Mouse (Mus musculus): ENCODE results near the gene Acot11. TPM values are rescaled to one million over a fixed set of nuclear protein-coding genes. Genes with fewer than 3 reads are reported as not detected.
"Not testable (repeated sequence)": the region's sequence is repeated elsewhere in the genome, so short reads cannot be mapped to it uniquely, and the experiment has no call there.

Acot11 gene
- total and polyA plus RNA-seq, 3 experiments = 16.4 to 48.6 (median 27.5) TPM

DNA sequence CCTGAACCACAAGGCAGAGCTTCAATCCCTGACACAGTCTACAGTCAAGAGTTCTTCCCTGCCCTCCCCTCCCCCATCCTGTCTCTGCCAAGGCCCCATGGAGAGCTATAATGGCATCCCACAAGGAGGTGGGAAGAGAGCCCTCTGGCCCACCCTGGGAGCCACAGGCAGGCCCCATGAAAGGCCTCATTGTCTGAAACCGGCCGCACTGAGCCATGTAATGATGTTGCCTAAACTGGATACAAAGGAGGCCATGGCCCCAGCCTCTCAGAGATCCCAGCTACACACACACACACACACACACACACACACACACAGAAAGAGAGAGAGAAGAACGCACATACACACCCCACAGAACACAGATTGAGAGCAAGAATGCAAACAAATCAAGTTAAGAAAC lies 24.8 kb downstream of the Acot11 start:
- peaks cover 8% of the 10 kb centered on the region for H3K4me1 ChIP-seq (ENCODE audit: control insufficient read depth, insufficient read depth, low read length)
- no peak for TF ChIP-seq POLR2A (IDR thresholded peaks at IDR 0.05; ENCODE audit: insufficient read depth, low read depth, low read length)
- TF ChIP-seq CTCF (IDR thresholded peaks at IDR 0.05) = no peak
- no peak for TF ChIP-seq EP300 (IDR thresholded peaks at IDR 0.05; ENCODE audit: insufficient read depth, low read depth, low read length)
- no peak overlapping the region for H3K9ac ChIP-seq (ENCODE audit: low read depth, low read length)
- no peaks in the 10 kb centered on the region for H3K27me3 ChIP-seq (ENCODE audit: control insufficient read depth, insufficient read depth, low read length)
- intact Hi-C loops (cut with DNase I) = no loop called here
- H3K27ac ChIP-seq = no peak overlapping the region
- H3K36me3 ChIP-seq (ENCODE audit: control insufficient read depth, insufficient read depth, low read length) = no peaks in the 10 kb centered on the region
- WGBS = 60% methylated on average over 3 of the region's 3 CpGs
- H3K4me3 ChIP-seq = no peak overlapping the region
- no peaks in the 10 kb centered on the region for H3K79me2 ChIP-seq (replicated peaks; ENCODE audit: control insufficient read depth, insufficient read depth, low read length)
- no peak for DNase-seq

DNA sequence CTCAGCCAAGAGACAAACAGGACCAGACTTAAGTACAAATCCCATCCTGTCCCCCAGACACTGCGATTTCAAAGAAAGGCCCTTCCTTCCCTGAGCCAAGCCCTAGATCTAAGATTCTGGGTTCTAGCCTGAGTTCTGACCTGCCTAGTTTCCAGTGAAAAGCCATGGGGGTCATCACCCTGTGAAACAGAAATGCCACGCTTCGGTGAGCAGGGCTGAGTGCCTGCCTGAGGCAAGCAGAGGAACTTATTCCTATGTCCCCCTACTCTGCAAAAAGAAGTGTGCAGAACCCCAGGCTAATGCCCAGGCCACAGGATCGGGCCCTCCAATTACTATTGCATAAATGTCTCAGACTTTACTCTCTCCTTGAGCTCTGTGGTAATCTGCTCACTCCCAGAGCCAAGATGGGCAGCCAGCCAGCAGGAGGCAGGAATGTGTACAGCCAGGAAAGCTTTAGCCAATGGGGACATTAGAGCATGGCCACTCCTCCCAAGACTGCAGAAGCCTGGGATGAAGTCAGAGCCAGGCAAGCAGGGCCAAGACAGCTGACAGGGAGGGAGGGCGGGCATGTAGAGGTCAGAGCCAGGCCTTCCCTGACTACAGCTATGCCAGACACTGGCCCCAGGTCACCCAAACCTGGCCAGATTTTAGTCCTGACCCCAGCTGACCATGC lies 26.5 kb downstream of the Acot11 start:
- peak overlapping the region; percentile 88 for H3K27ac ChIP-seq
- no peak for TF ChIP-seq POLR2A (IDR thresholded peaks at IDR 0.05; ENCODE audit: insufficient read depth, low read depth, low read length)
- TF ChIP-seq EP300 (IDR thresholded peaks at IDR 0.05; ENCODE audit: insufficient read depth, low read depth, low read length) = peak; percentile 95
- TF ChIP-seq CTCF (IDR thresholded peaks at IDR 0.05) = peak; percentile 25
- intact Hi-C loops (cut with DNase I) = loop anchor here (2.0 kb wide), 1 partner anchor 21 kb away; no protein-coding TSS in a partner anchor
- H3K79me2 ChIP-seq (replicated peaks; ENCODE audit: control insufficient read depth, insufficient read depth, low read length) = no peaks in the 10 kb centered on the region
- WGBS = 21% methylated on average over 5 of the region's 5 CpGs
- H3K9ac ChIP-seq (ENCODE audit: low read depth, low read length) = peak overlapping the region; percentile 17
- H3K36me3 ChIP-seq (ENCODE audit: control insufficient read depth, insufficient read depth, low read length) = no peaks in the 10 kb centered on the region
- H3K4me3 ChIP-seq = no peak overlapping the region
- peak; percentile 90 to 94 for DNase-seq
- peaks cover 8% of the 10 kb centered on the region for H3K4me1 ChIP-seq (ENCODE audit: control insufficient read depth, insufficient read depth, low read length)
- no peaks in the 10 kb centered on the region for H3K27me3 ChIP-seq (ENCODE audit: control insufficient read depth, insufficient read depth, low read length)

DNA sequence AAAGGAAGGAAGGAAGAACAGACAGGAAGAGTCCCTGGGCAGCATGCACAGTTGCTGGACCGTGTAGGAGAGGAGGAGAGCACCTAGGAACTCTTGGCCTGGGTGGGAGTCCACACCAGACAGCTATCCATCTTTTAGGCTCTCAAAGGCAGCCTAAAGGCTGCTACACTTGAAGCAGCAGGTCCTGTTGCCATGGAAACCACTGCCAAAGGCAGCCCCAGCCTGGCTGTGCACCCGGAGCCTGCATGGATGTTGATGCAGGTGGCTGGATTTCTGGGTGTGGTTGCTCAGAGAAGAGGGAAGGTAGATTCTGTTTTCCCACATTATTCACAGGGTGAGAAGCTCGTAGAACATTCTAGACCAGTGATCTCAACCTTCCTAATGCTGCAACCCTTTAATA lies 27.8 kb downstream of the Acot11 start:
- DNase-seq = no peak
- H3K79me2 ChIP-seq (replicated peaks; ENCODE audit: control insufficient read depth, insufficient read depth, low read length) = no peaks in the 10 kb centered on the region
- intact Hi-C loops (cut with DNase I) = no loop called here
- no peaks in the 10 kb centered on the region for H3K36me3 ChIP-seq (ENCODE audit: control insufficient read depth, insufficient read depth, low read length)
- H3K4me3 ChIP-seq = no peak overlapping the region
- no peaks in the 10 kb centered on the region for H3K27me3 ChIP-seq (ENCODE audit: control insufficient read depth, insufficient read depth, low read length)
- 55% methylated on average over 3 of the region's 3 CpGs for WGBS
- no peak for TF ChIP-seq CTCF (IDR thresholded peaks at IDR 0.05)
- TF ChIP-seq EP300 (IDR thresholded peaks at IDR 0.05; ENCODE audit: insufficient read depth, low read depth, low read length) = no peak
- TF ChIP-seq POLR2A (IDR thresholded peaks at IDR 0.05; ENCODE audit: insufficient read depth, low read depth, low read length) = no peak
- H3K27ac ChIP-seq = no peak overlapping the region
- peaks cover 8% of the 10 kb centered on the region for H3K4me1 ChIP-seq (ENCODE audit: control insufficient read depth, insufficient read depth, low read length)
- no peak overlapping the region for H3K9ac ChIP-seq (ENCODE audit: low read depth, low read length)

DNA sequence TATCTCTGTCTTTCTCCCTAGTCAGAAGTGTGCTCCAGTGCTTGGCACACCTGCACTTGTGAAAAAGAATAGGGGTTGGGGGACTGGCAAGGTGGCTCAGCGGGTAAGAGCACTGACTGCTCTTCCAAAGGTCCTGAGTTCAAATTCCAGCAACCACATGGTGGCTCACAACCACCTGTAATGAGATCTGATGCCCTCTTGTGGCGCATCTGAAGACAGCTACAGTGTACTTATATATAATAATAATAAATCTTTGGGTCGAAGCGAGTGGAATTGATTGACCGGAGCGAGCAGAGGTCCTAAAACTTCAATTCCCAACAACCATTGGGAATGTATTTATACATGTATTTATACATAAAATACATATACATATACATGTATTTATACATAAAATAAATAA lies 29.0 kb downstream of the Acot11 start:
- WGBS = 92% methylated on average over 6 of the region's 6 CpGs
- H3K4me3 ChIP-seq; DNase-seq; H3K27me3 ChIP-seq (ENCODE audit: control insufficient read depth, insufficient read depth, low read length); H3K4me1 ChIP-seq (ENCODE audit: control insufficient read depth, insufficient read depth, low read length); H3K79me2 ChIP-seq (replicated peaks; ENCODE audit: control insufficient read depth, insufficient read depth, low read length); intact Hi-C loops (cut with DNase I); H3K27ac ChIP-seq; H3K9ac ChIP-seq (ENCODE audit: low read depth, low read length); H3K36me3 ChIP-seq (ENCODE audit: control insufficient read depth, insufficient read depth, low read length): not testable (repeated sequence)
- TF ChIP-seq CTCF (IDR thresholded peaks at IDR 0.05) = peak; percentile 36

DNA sequence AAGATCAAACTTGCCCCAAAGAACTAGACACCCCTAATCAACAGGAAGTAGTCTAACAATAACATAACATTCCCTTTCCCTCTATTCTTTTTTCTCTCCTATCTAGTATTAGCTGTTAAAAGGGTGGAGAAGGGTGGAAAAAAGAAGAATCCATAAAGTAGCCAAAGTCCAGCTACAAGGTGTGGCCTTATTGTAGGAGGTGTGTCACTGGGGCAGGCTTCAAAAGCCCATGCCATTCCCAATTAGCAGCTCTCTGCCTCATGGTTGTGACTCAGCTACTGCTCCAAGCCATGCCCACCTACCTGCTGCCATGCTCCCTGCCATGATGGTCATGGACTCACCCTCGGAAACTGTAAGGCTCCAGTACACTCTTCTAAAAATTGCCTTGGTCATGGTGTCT lies 32.2 kb downstream of the Acot11 start:
- no peak for DNase-seq
- Histone ChIP-seq H3K27me3 (ENCODE audit: control insufficient read depth, insufficient read depth, low read length) (no peaks in the 10 kb centered on the region), H3K27ac (no peak overlapping the region), H3K36me3 (ENCODE audit: control insufficient read depth, insufficient read depth, low read length) (no peaks in the 10 kb centered on the region), H3K9ac (ENCODE audit: low read depth, low read length) (no peak overlapping the region), H3K4me3 (no peak overlapping the region), H3K4me1 (ENCODE audit: control insufficient read depth, insufficient read depth, low read length) (no peaks in the 10 kb centered on the region), H3K79me2 (replicated peaks; ENCODE audit: control insufficient read depth, insufficient read depth, low read length) (no peaks in the 10 kb centered on the region)
- intact Hi-C loops (cut with DNase I) = no loop called here
- no peak for TF ChIP-seq POLR2A (IDR thresholded peaks at IDR 0.05; ENCODE audit: insufficient read depth, low read depth, low read length)
- TF ChIP-seq EP300 (IDR thresholded peaks at IDR 0.05; ENCODE audit: insufficient read depth, low read depth, low read length) = no peak
- TF ChIP-seq CTCF (IDR thresholded peaks at IDR 0.05) = no peak
- whole genome bisulfite sequencing = 92% methylated on average over 1 of the region's 1 CpGs

DNA sequence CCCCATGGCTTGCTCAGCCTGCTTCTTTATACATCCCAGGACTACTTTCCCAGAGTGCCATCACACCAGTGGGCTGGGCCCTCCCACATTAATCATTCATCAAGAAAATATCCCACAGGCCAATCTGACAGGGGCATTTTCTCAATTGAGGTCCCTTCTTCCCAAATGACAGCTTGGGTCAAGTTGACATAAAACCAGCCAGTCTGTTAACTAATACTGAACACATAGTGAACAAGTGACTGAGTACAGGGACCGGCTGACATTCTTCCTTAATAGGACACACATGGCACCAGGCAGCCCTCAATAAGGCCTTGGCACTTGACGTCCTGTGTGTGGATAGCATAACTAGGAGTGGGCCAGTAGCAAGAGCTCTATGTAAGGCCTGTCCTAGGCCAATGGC lies 35.5 kb downstream of the Acot11 start:
- no peak overlapping the region for H3K27ac ChIP-seq
- no peak for TF ChIP-seq CTCF (IDR thresholded peaks at IDR 0.05)
- TF ChIP-seq EP300 (IDR thresholded peaks at IDR 0.05; ENCODE audit: insufficient read depth, low read depth, low read length) = no peak
- no peak for TF ChIP-seq POLR2A (IDR thresholded peaks at IDR 0.05; ENCODE audit: insufficient read depth, low read depth, low read length)
- intact Hi-C loops (cut with DNase I) = no loop called here
- H3K4me1 ChIP-seq (ENCODE audit: control insufficient read depth, insufficient read depth, low read length) = no peaks in the 10 kb centered on the region
- H3K27me3 ChIP-seq (ENCODE audit: control insufficient read depth, insufficient read depth, low read length) = no peaks in the 10 kb centered on the region
- WGBS = 85% methylated on average over 2 of the region's 2 CpGs
- H3K9ac ChIP-seq (ENCODE audit: low read depth, low read length) = no peak overlapping the region
- H3K79me2 ChIP-seq (replicated peaks; ENCODE audit: control insufficient read depth, insufficient read depth, low read length) = no peaks in the 10 kb centered on the region
- no peaks in the 10 kb centered on the region for H3K36me3 ChIP-seq (ENCODE audit: control insufficient read depth, insufficient read depth, low read length)
- DNase-seq = no peak
- no peak overlapping the region for H3K4me3 ChIP-seq

Measured in heart, adult 2 months (tissue).